Mouse (Mus musculus) limb, embryonic 13.5 days (tissue): ENCODE data around the gene Pi4kb. TPM values are rescaled to one million over a fixed set of nuclear protein-coding genes. Genes with fewer than 3 reads are reported as not detected.
A peak's percentile ranks its signal among the peaks of the same experiment; 100 is the strongest.
"Not testable (repeated sequence)": the region's sequence is repeated elsewhere in the genome, so short reads cannot be mapped to it uniquely, and the experiment has no call there.

Experiments used
- ATAC-seq: fragments of 200-750 bp; cut with Nextera tagmentation; 2 replicates; pipeline ENCODE4 v1.8.0; 2017; ENCODE audit warnings: low read depth, moderate number of reproducible peaks, moderate TSS enrichment; ENCODE audit not compliant: low FRiP score
- H3K27ac ChIP-seq: fragments of 300-500 bp; sonication (generic); 2 replicates; pipeline ENCODE4 v1.5.1; 2015; ENCODE audit warnings: inconsistent platforms, mild to moderate bottlenecking, moderate library complexity
- H3K27me3 ChIP-seq: fragments of 300-500 bp; sonication (generic); 2 replicates; pipeline ENCODE4 v1.6.1; 2015; ENCODE audit warnings: mild to moderate bottlenecking, inconsistent platforms
- H3K36me3 ChIP-seq: fragments of 300-500 bp; sonication (generic); 2 replicates; pipeline ENCODE4 v1.6.1; 2015; ENCODE audit warnings: inconsistent platforms, mild to moderate bottlenecking, moderate library complexity
- H3K4me1 ChIP-seq: fragments of 300-500 bp; sonication (generic); 2 replicates; pipeline ENCODE4 v1.6.1; 2015; ENCODE audit warnings: inconsistent platforms
- H3K4me2 ChIP-seq: fragments of 300-500 bp; sonication (generic); replicated peaks from 2 replicates; pipeline ENCODE4 v1.6.1; 2015; ENCODE audit warnings: inconsistent platforms, mild to moderate bottlenecking, moderate library complexity
- H3K4me3 ChIP-seq: fragments of 300-500 bp; sonication (generic); 2 replicates; pipeline ENCODE4 v1.5.1; 2015; ENCODE audit warnings: moderate library complexity, mild to moderate bottlenecking, inconsistent platforms
- H3K9ac ChIP-seq: fragments of 300-500 bp; sonication (generic); 2 replicates; pipeline ENCODE4 v1.6.1; 2015; ENCODE audit warnings: mild to moderate bottlenecking, inconsistent platforms
- H3K9me3 ChIP-seq: fragments of 300-500 bp; sonication (generic); 2 replicates; pipeline ENCODE4 v1.6.1; 2016; ENCODE audit warnings: inconsistent platforms
- WGBS: fragments of 180-500 bp; shearing (Covaris S2); methylation state at CpG from one replicate; pipeline ENCODE4 v1.1.7; 2015; 5-methylcytosine and 5-hydroxymethylcytosine counted together
- polyA plus RNA-seq: library from polyadenylated mRNA; unstranded; fragments of >200 nt; fragmentation: Nextera tagmentation; extraction: Ambion mirVana; gene quantifications from 2 replicates; pipeline ENCODE4 v1.2.1, GENCODE M21; 2015

Pi4kb gene
- polyA plus RNA-seq, 1 experiment from 2014 or later: 34.3 TPM

DNA sequence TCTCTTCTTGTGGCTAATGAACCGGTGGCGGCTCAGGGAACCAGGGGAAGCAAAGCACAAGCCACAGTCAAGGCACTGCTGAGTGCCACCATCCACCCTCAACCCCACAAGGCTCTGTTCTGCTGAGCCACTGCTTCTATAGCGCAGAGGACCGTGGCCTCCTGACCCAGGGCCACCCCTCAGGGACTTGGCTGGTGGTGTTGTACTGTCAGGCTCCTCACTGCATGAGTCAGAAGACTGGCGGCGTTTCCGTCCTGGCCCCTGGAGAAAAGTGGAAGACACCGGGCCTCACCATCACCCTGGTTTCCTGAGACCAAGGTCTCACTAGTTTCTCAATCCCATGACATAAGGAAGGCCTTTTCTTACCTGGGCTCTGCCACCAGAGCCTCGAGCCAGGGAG lies 33.2 kb downstream of the Pi4kb start:
- no peak overlapping the region for H3K27ac ChIP-seq
- WGBS: 87% methylated on average over 9 of the region's 9 CpGs
- no peak overlapping the region for H3K9ac ChIP-seq
- peaks cover 93% of the 10 kb centered on the region for H3K36me3 ChIP-seq
- no peaks in the 10 kb centered on the region for H3K27me3 ChIP-seq
- no peak overlapping the region for H3K4me3 ChIP-seq
- H3K9me3 ChIP-seq: no peaks in the 10 kb centered on the region
- ATAC-seq: no peak
- H3K4me2 ChIP-seq: no peak overlapping the region
- 0 out of 2 replicates have a peak, but pooled peaks cover 1% of the 10 kb centered on the region for H3K4me1 ChIP-seq

DNA sequence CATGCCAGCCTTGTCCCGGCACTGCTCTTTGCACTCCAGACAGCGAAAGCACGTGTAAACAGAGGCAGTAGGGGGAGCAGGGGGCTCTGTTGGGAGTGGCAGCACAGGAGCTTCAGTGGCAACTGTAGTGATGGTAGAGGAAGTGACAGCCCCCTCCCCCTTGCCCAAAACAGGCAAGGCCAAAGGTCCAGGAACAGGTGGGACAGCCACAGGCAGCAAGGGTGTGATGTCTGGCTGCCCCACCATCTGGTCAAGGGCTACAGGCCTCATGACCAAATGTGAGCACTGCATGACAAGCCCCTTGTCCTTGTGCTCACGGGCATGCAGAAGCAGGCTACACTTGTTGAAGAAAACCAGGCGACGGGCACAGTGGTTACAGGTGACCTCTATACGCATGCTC lies 35.9 kb downstream of the Pi4kb start:
- Histone ChIP-seq H3K9ac (no peak overlapping the region), H3K4me1 (peaks cover 20% of the 10 kb centered on the region), H3K4me2 (no peak overlapping the region), H3K36me3 (peaks cover 69% of the 10 kb centered on the region), H3K27me3 (no peaks in the 10 kb centered on the region), H3K9me3 (no peaks in the 10 kb centered on the region), H3K4me3 (no peak overlapping the region), H3K27ac (no peak overlapping the region)
- ATAC-seq: no peak
- 83% methylated on average over 7 of the region's 7 CpGs for WGBS

DNA sequence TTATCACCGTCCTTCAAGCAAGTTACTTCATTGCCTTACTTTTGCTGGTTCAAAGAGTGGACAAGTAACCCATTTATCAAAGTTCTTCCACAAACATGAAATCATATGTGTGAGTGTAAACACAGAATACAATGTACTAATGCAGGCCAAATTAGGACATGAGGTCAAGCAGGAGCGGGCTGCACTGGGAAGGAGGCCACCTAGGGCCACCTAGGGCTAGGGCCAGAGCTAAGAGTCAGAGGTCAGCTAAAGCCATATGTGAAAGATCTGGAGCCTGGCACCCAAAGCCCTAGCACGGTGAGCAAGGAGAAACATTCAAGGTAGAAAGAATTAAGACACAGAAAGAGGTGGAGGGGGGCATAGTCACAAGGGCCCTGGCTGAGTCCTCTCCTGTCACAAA lies 38.5 kb downstream of the Pi4kb start:
- Histone ChIP-seq H3K4me3 (peak overlapping the region; percentile 81; the same call in 1 of the 2 replicates), H3K27ac (no peak overlapping the region), H3K4me2 (peak overlapping the region; percentile 95), H3K27me3 (no peaks in the 10 kb centered on the region), H3K36me3 (peaks cover 45% of the 10 kb centered on the region), H3K4me1 (peaks cover 27% of the 10 kb centered on the region), H3K9me3 (no peaks in the 10 kb centered on the region), H3K9ac (no peak overlapping the region)
- no peak for ATAC-seq
- WGBS: 83% methylated on average over 3 of the region's 3 CpGs

DNA sequence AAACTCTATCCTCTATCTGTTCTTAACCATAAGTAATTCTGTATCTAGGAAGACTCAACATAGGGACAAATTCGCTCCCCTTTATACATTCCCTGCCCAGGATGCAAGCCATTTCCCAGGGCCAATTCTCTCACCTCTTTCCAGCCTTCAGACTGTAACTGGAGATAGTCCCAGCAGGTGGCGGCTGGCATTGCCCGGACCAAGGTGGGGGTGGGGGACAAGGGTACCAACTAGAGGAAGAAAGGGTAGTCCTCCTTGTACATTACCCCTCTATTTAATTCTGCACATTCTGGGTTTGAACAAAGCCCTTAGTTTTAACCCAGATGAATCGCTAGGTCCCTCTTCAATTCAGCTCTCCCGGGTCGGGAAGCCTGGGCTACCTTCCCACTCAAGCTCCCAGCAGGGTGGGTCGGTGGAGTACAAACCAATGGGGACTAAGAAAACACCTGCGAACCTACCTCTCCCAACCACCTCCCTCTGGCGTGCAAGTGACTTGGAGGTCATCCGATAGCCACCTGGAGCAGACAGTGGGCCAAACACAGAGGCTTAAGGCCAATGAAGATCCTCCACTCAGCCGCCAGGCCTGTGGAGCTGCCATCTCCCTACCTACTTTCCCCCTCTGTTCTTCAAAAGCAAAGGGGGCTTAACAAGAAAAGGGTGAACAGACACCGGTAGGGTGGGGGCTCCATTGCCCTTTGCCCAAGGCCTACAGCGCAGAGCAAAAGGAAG lies 39.3 kb downstream of the Pi4kb start:
- Histone ChIP-seq H3K27me3 (no peaks in the 10 kb centered on the region), H3K36me3 (peaks cover 36% of the 10 kb centered on the region), H3K9me3 (no peaks in the 10 kb centered on the region), H3K27ac (peak overlapping the region; percentile 66; the same call in 1 of the 2 replicates), H3K4me3 (peak overlapping the region; percentile 81), H3K4me1 (peaks cover 27% of the 10 kb centered on the region), H3K9ac (peak overlapping the region; percentile 85), H3K4me2 (peak overlapping the region; percentile 95)
- 14% methylated on average over 13 of the region's 13 CpGs for WGBS
- ATAC-seq: no peak

DNA sequence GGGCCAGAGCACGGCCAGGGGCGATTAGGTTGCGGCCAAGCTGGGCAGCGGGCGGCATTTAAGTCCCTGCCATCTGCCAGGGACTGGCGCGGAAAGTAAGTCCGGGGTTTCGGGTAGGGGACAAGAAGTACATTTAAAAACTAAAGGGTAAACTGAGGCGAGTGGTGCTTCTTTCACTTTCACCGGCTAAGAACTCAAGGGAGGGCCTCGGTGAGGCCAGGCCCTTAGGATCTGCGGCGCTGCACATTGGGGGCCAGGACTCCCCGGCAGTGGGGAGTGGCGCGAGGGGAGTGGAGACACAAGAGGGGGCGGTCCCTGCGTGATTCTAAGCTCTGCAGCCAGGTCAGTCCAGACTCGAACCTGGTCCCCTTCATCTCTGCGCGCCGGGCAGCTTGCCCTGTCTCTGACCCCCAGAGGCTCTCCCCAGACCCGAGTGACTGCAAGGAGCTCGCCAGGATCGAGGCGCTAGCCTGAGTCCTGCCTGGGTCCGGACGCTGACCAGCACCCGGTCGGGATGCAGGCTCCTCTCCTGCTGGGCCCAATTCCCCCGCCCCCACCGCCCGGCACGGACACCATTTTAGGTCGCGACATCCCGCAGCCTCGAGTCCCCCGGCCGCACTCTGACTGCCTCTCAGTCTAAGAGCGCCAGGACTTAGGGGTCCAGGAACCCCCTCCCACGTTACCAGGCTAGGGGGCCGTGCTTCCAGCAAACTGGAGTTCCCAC lies 40.1 kb downstream of the Pi4kb start:
- Histone ChIP-seq H3K27ac (peak overlapping the region; percentile 66), H3K27me3 (no peaks in the 10 kb centered on the region), H3K4me1 (peaks cover 27% of the 10 kb centered on the region), H3K9ac (peak overlapping the region; percentile 85), H3K4me3 (peak overlapping the region; percentile 81), H3K4me2 (peak overlapping the region; percentile 95), H3K9me3 (no peaks in the 10 kb centered on the region), H3K36me3 (peaks cover 29% of the 10 kb centered on the region)
- WGBS: under 1% methylated on average over 39 of the region's 44 CpGs
- ATAC-seq: no peak

DNA sequence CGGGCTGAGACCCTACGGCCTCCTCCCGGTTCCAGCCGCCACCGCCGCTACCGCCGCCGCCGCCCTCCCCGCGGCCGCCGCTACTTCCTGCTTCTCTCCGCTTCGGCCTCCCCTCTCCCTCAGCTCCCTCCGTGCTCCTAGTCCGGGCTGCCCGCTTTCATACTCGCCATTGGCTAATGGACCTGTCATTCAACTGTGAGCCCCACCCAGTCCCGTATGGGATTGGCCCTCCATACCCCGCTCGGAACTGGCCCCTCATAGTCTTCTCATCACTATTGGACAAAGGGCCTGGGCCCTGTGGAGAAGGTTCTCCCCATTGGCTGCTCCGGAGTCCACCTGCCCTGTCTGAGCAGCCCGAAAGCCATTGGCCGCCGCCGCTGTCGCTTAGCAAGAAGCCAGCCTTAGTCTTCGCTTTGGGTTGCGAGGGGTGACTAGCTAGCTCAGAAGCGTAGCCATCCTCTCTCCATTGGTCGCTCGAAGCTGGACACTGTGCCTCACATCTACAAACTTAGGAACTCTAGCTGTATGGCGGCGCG lies 40.9 kb downstream of the Pi4kb start, which contains the start of gene Zfp687:
Zfp687 (minus strand) TSS at position 112 of the 536 bp plus-strand sequence.
- Histone ChIP-seq H3K4me3 (peak within 1 kb of the TSS; percentile 81), H3K27ac (peak within 1 kb of the TSS; percentile 97), H3K36me3 (peaks cover 20% of the 10 kb centered on the region), H3K4me2 (peak within 1 kb of the TSS; percentile 95), H3K4me1 (peaks cover 27% of the 10 kb centered on the region), H3K9me3 (no peaks in the 10 kb centered on the region), H3K9ac (peak within 1 kb of the TSS; percentile 85), H3K27me3 (no peaks in the 10 kb centered on the region)
- ATAC-seq: peak; percentile 99
- 0% methylated on average over 37 of the region's 37 CpGs for WGBS

DNA sequence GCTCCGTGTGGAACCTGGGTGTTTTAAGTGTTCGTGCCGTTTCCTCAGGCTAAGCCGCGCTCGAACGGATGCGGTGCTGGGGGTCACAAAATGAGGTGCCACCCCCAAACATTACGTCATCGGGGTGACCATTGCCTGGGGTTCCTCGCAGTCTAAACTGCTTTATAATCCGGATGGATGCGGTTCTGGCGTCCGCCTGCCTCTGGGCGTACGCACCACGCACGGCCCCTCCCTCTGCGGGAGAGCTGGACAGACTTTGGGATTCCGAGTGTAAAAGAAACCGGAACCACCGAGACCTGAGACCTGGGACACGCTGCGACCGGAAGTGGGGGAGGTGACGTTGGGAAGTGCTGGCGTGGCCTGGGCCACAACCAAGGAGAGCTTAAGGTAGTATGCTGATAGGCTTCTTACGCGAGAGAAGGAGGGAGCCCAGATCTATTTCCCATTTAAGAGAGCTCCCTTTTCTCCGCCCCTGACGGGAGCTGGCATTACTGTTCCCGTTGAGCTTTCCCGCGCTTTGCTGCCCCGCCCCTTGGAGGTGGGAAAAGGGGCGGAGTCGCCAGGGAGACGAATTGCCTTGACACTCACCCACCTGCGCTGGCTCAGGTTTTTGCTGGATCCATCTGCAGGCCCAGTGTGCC lies 41.5 kb downstream of the Pi4kb start:
- whole genome bisulfite sequencing: under 1% methylated on average over 40 of the region's 40 CpGs
- Histone ChIP-seq H3K27ac (peak overlapping the region; percentile 97), H3K4me2 (peak overlapping the region; percentile 95), H3K36me3 (peaks cover 14% of the 10 kb centered on the region), H3K9ac (peak overlapping the region; percentile 69), H3K27me3 (no peaks in the 10 kb centered on the region), H3K4me3 (peak overlapping the region; percentile 81), H3K4me1 (peaks cover 27% of the 10 kb centered on the region), H3K9me3 (no peaks in the 10 kb centered on the region)
- peak; percentile 72 for ATAC-seq

DNA sequence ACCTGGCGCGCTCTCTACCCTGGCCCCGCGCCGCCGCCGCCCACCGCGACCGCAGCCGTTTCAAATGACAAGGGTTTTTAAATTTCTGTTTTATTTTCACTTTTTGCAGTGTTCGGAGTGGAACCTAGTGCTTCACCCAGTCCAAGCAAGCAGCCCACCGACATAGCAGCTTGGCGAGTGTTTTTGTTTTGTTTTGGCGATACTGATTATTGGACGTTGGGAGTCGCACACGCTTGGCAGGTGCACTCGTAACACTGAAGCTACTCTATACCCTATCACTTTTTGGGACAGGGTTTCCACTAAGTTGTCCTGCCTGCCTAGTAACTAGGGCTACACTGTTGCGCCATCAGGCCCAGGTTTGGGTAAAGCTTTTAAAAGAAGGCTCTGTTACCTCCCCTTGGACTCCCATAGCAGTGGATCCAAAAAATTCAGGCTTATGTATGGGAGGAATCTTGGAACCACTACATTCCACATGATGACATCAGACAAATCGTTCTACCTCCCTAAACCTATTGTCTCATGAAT lies 42.1 kb downstream of the Pi4kb start:
- Histone ChIP-seq H3K4me3 (peak overlapping the region; percentile 81), H3K9ac (peak overlapping the region; percentile 69), H3K4me2 (peak overlapping the region; percentile 95), H3K27ac (peak overlapping the region; percentile 97), H3K27me3 (no peaks in the 10 kb centered on the region), H3K4me1 (peaks cover 27% of the 10 kb centered on the region), H3K36me3 (peaks cover 9% of the 10 kb centered on the region), H3K9me3 (no peaks in the 10 kb centered on the region)
- ATAC-seq: no peak
- 5% methylated on average over 21 of the region's 21 CpGs for WGBS

DNA sequence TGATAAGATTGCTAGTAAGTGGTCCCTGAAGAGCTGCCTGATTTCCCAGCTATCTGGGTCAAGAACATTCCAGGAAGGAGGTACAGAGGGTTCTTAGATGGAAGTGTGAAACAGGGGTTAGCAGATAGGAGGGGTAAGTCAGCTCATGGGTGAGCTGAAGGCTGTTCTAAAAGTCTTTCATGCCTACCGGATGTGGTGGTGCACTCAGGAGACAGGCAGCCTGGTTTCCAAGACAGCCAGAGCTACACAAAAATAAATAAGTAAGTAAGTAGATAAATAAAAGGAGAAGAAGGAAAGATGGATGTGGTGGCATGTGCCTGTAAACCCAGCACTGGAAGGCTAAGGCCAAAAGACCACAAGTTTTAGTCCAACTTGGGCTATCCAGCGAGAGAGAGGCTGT lies 44.2 kb downstream of the Pi4kb start:
- H3K4me3 ChIP-seq: no peak overlapping the region
- no peak overlapping the region for H3K4me2 ChIP-seq

DNA sequence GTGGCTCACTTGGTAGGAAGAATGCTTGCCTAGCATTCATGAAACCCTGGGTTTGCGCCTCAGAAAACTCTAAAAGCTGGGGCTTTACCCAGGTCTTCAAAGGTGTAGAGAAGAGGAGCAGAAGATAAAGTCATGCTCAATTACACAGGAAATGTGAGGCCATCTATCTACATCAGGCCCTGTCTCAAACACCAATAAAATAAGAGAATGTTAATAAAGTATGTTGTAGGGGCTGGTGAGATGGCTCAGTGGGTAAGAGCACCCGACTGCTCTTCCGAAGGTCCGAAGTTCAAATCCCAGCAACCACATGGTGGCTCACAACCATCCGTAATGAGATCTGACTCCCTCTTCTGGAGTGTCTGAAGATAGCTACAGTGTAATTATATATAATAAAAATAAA lies 46.4 kb downstream of the Pi4kb start:
- not testable (repeated sequence) for H3K4me2 ChIP-seq, H3K9ac ChIP-seq, H3K4me1 ChIP-seq, H3K36me3 ChIP-seq, H3K27ac ChIP-seq, H3K27me3 ChIP-seq, H3K9me3 ChIP-seq, H3K4me3 ChIP-seq, ATAC-seq
- WGBS: 90% methylated on average over 5 of the region's 5 CpGs

More for the DNA sequence above, 44.2 kb downstream of the Pi4kb start:
- no peak for ATAC-seq
- no peak overlapping the region for H3K27ac ChIP-seq
- no peak overlapping the region for H3K9ac ChIP-seq
- no peaks in the 10 kb centered on the region for H3K9me3 ChIP-seq
- 84% methylated on average over 2 of the region's 2 CpGs for WGBS
- no peaks in the 10 kb centered on the region for H3K27me3 ChIP-seq
- peaks cover 15% of the 10 kb centered on the region for H3K4me1 ChIP-seq
- no peaks in the 10 kb centered on the region for H3K36me3 ChIP-seq

DNA sequence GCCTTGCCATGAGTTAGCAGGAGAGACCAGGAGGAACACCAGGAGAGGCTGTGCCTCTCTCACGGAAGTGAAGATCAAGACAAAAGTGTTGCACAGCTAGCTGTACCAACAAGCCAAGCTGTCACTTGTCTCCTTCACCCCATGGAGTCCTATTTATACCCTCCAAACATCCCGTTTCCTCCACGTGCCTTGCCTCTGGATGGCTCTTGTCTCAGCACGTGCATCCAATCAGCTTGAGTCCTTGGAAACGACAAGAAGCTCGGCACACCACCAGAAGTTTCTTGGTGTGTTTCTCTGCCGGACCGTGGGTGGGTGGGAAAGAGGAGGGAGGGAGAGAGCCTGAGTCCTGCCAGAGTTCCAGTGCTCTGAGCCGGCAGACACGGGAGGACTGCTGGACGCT lies 50.0 kb downstream of the Pi4kb start:
- H3K9me3 ChIP-seq: no peaks in the 10 kb centered on the region
- H3K27me3 ChIP-seq: no peaks in the 10 kb centered on the region
- 0 out of 2 replicates have a peak overlapping the region, but pooled peaks have one; percentile 9 for H3K4me2 ChIP-seq
- 31% methylated on average over 11 of the region's 11 CpGs for WGBS
- H3K4me3 ChIP-seq: no peak overlapping the region
- H3K9ac ChIP-seq: peak overlapping the region; percentile 13; the same call in 1 of the 2 replicates
- H3K36me3 ChIP-seq: peaks cover under 1% of the 10 kb centered on the region; the same call in 1 of the 2 replicates
- H3K27ac ChIP-seq: no peak overlapping the region
- peaks cover 15% of the 10 kb centered on the region for H3K4me1 ChIP-seq
- no peak for ATAC-seq
